Mouse (Mus musculus): ENCODE results near the gene Il34. TPM values are rescaled to one million over a fixed set of nuclear protein-coding genes. Genes with fewer than 3 reads are reported as not detected.

The Il34 gene
- polyA plus RNA-seq, 1 experiment, result not detected

DNA sequence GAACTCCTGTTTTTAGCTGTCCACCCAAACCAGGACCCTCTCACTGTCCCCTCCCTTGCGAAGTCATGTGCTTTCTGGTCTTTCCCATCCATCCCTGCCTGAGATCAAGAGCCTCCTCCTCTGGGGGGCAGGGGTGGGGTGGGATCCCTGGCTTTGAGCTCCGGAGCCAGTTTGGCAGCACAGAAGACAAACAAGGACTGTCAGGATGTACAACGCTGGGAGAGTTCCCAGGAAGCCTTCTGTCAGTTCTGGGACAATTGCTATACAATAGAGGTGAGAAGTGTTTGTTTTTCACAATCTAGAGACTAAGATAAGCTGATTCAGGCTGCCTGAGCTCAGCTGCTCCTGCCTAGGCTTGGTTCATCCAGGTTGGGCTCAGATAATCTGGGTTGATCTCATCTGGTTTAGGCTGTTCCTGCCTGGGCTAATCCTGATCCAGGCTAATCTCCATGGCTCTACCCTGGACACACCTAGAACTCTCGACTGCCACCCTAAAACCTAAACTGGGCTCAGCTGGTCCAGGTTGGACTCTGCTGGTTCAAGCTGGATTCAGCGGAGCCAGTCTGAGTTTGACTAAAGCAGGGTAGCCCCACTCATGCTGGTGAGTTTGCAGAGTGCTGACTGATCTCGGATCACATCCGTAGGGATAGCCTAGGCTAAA lies 45.3 kb downstream of the Il34 start:
- WGBS, result 80% methylated on average over 7 of the region's 7 CpGs
- TF ChIP-seq CTCF (IDR thresholded peaks at IDR 0.05; ENCODE audit: insufficient read depth, low read depth, low read length), result no peak
- no peak for TF ChIP-seq POLR2A (IDR thresholded peaks at IDR 0.05; ENCODE audit: insufficient read depth, low read depth, low read length)

DNA sequence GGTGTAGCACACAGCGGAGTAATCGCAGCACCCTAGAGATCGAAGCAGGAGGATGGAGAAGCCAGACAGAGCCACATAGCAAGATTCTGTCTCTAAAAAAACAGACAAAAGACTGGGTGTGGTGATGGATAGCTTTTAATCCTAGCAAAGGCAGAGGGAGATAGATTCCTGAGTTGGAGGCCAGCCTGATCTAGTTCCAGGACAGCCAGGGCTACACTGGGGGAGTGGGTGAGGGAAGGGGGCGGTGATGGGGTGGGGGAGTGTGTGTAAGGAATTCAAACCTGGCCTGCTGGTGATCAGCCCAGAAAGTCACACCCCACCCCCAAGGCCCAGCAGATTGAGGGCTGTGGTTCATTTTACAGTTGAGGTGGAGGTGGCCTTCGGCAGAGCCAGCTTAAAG lies 49.5 kb downstream of the Il34 start:
- 92% methylated on average over 5 of the region's 5 CpGs for WGBS
- peaks cover 34% of the 10 kb centered on the region for H3K4me1 ChIP-seq (ENCODE audit: control insufficient read depth, insufficient read depth, low read length)
- no peak for TF ChIP-seq POLR2A (IDR thresholded peaks at IDR 0.05; ENCODE audit: insufficient read depth, low read depth, low read length)
- no peak for TF ChIP-seq CTCF (IDR thresholded peaks at IDR 0.05; ENCODE audit: insufficient read depth, low read depth, low read length)
- H3K4me3 ChIP-seq (ENCODE audit: insufficient read depth, low read depth, low read length), result no peak overlapping the region
- H3K27ac ChIP-seq (ENCODE audit: insufficient read depth, low read depth, low read length), result peak overlapping the region; percentile 96

More for the DNA sequence above, 45.3 kb downstream of the Il34 start:
- peaks cover 8% of the 10 kb centered on the region for H3K4me1 ChIP-seq (ENCODE audit: control insufficient read depth, insufficient read depth, low read length)
- H3K4me3 ChIP-seq (ENCODE audit: insufficient read depth, low read depth, low read length), result no peak overlapping the region
- no peak overlapping the region for H3K27ac ChIP-seq (ENCODE audit: insufficient read depth, low read depth, low read length)

DNA sequence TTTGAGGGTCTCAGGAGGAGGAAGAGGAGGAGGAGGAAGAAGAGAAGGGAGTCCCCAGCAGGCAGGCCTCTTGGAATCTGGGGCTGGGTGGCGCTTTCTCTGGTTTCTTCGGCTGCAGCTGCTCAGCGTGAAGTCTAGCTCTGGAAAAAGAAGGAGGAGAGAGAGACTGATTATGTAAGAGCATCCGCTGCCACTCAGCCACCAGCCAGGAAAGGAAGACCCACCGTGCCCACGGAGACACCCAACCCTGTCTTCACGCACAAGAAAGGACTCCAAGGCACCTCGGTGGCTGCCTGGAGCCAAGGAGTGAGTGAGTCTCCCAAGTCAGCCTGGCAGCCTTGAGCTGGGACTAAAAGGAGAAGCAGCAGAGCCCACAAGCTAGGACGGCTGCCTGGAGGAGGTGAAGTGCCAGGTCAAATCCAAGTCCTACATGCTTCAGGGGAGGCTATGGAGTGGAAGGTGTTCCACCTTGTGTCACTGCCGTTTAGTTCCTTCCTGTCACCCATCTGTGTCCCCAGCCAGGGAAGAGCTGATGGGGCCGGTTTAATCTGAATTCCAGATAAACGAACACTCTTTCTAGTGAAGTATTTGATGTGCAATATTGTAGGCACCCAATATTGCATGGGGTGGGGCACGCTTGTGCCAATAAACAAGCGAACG lies 50.1 kb downstream of the Il34 start:
- Histone ChIP-seq H3K4me1 (ENCODE audit: control insufficient read depth, insufficient read depth, low read length) (peaks cover 34% of the 10 kb centered on the region), H3K4me3 (ENCODE audit: insufficient read depth, low read depth, low read length) (peak overlapping the region; percentile 48), H3K27ac (ENCODE audit: insufficient read depth, low read depth, low read length) (peak overlapping the region; percentile 96)
- 39% methylated on average over 15 of the region's 15 CpGs for WGBS
- no peak for TF ChIP-seq CTCF (IDR thresholded peaks at IDR 0.05; ENCODE audit: insufficient read depth, low read depth, low read length)
- TF ChIP-seq POLR2A (IDR thresholded peaks at IDR 0.05; ENCODE audit: insufficient read depth, low read depth, low read length), result no peak

DNA sequence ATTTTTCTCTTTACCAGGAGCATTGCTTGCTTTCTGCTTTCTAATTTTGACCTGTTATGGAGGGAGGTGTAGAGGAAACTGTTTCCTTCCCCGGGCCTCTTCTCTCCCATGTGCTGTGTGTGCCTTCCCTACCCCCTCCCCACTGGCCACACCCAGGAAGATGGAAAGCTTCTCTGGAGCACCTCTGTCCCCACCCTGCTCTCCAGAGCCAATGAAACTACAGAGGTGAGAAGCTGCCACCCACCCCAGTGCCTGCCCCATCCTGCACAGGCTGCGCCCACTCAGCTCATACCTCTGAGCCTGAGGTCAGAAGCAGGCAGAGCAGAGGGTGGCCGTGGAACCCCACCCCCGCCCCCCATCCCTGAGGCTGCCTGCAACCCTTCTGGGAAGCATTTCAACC lies 51.0 kb downstream of the Il34 start:
- H3K4me3 ChIP-seq (ENCODE audit: insufficient read depth, low read depth, low read length), result peak overlapping the region; percentile 48
- 36% methylated on average over 4 of the region's 4 CpGs for WGBS

DNA sequence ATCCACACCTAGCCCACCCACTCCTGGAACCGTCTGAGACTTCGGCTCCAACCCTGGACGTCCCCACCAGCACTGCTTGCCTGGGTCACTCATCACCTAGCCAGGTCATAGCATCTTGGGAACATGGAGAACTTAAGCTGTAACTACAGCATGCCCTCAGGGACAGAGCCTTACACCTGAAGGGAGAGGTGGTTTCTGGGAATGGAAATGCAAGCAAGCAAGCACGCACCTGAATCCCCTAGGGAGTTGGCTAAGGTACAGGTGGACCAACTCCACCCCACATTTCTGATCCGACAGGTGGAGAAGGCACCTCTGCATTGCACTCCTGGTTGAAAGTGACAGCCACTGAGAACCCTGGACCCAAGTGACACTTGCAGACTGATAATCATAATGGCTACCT lies 54.2 kb downstream of the Il34 start:
- no peak for TF ChIP-seq CTCF (IDR thresholded peaks at IDR 0.05; ENCODE audit: insufficient read depth, low read depth, low read length)
- no peak for TF ChIP-seq POLR2A (IDR thresholded peaks at IDR 0.05; ENCODE audit: insufficient read depth, low read depth, low read length)
- Histone ChIP-seq H3K27ac (ENCODE audit: insufficient read depth, low read depth, low read length) (no peak overlapping the region), H3K4me1 (ENCODE audit: control insufficient read depth, insufficient read depth, low read length) (peaks cover 32% of the 10 kb centered on the region), H3K4me3 (ENCODE audit: insufficient read depth, low read depth, low read length) (no peak overlapping the region)
- WGBS, result 81% methylated on average over 5 of the region's 5 CpGs

More for the DNA sequence above, 51.0 kb downstream of the Il34 start:
- peak; percentile 16; the same call in 1 of the 2 replicates for TF ChIP-seq POLR2A (IDR thresholded peaks at IDR 0.05; ENCODE audit: insufficient read depth, low read depth, low read length)
- no peak for TF ChIP-seq CTCF (IDR thresholded peaks at IDR 0.05; ENCODE audit: insufficient read depth, low read depth, low read length)
- Histone ChIP-seq H3K4me1 (ENCODE audit: control insufficient read depth, insufficient read depth, low read length) (peaks cover 34% of the 10 kb centered on the region), H3K27ac (ENCODE audit: insufficient read depth, low read depth, low read length) (peak overlapping the region; percentile 96)

DNA sequence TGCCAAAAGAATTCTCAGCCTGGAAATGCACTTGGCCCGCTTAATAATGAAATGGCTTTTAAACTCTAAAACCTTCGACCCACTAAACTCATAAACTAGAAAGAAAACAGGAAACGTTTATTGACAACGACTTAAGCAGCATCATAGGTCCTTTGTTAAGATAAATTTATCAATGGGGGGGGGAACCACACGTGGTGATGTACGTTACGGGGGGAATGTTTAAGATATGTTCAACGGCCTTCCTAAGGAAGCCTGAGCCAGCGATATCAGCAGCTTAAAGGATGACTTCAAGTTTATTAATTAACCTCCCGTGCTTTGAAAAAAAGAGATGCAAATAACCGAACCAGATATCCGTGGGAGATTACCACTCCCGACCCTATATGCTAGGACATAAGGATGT lies 55.5 kb downstream of the Il34 start:
- WGBS, result 28% methylated on average over 13 of the region's 13 CpGs
- Histone ChIP-seq H3K4me1 (ENCODE audit: control insufficient read depth, insufficient read depth, low read length) (peaks cover 25% of the 10 kb centered on the region), H3K4me3 (ENCODE audit: insufficient read depth, low read depth, low read length) (no peak overlapping the region), H3K27ac (ENCODE audit: insufficient read depth, low read depth, low read length) (no peak overlapping the region)
- TF ChIP-seq POLR2A (IDR thresholded peaks at IDR 0.05; ENCODE audit: insufficient read depth, low read depth, low read length) (no peak), CTCF (IDR thresholded peaks at IDR 0.05; ENCODE audit: insufficient read depth, low read depth, low read length) (no peak)

DNA sequence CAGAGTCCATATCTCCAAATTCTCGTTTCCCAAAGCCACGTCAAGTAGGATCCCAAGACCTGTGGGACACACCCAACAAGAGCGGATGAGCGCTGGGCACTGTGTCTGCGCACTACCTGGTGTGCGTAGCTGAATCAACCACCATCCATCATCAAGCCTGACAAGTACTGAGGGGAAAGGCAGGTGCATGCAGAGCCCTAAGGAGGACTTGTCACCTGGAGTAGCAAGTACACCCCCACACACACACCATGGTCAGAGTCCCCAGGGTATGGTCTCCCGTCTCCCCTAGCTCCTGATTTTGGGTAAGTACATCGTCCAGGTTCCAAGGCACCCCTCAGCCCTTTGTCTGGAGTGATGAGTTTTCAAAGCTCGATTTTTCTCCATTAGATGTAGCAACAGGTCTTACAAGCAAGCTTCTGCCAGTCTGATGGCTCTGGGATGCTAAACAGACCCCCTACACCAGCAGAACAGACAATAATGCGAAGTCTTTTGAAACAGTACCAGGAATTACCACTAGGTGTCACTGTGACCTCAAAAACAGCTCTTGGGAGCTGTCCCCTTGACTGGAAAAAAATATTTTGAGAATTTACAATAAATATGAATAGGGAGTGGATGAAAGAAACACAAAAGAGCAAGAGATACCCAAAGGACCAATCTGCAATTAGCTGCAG lies 56.1 kb downstream of the Il34 start:
- 61% methylated on average over 10 of the region's 10 CpGs for WGBS
- H3K27ac ChIP-seq (ENCODE audit: insufficient read depth, low read depth, low read length), result no peak overlapping the region
- TF ChIP-seq POLR2A (IDR thresholded peaks at IDR 0.05; ENCODE audit: insufficient read depth, low read depth, low read length) (no peak), CTCF (IDR thresholded peaks at IDR 0.05; ENCODE audit: insufficient read depth, low read depth, low read length) (no peak)
- no peak overlapping the region for H3K4me3 ChIP-seq (ENCODE audit: insufficient read depth, low read depth, low read length)
- peaks cover 19% of the 10 kb centered on the region for H3K4me1 ChIP-seq (ENCODE audit: control insufficient read depth, insufficient read depth, low read length)

DNA sequence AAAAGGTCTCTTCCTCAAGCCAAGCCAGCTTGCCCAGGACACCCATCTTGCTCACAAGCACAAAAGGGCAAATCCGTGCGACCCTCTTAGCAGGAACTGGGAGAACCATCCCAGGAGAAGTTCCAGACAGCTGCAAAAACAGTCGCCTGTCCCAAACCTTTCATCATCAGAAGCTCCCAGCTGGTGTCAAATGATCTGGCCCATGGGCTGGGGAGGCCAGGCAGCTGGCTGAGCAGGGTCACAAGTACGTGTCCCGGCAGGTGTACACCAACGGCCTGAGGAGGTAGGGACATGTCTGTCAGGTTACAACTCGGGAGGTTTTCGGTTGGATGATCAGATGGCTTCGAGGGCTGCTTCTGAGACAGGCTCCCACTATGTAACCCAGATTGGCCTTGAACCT lies 59.1 kb downstream of the Il34 start:
- 75% methylated on average over 9 of the region's 9 CpGs for WGBS
- Histone ChIP-seq H3K4me1 (ENCODE audit: control insufficient read depth, insufficient read depth, low read length) (peaks cover 4% of the 10 kb centered on the region; the same call in 1 of the 2 replicates), H3K27ac (ENCODE audit: insufficient read depth, low read depth, low read length) (no peak overlapping the region), H3K4me3 (ENCODE audit: insufficient read depth, low read depth, low read length) (no peak overlapping the region)
- no peak for TF ChIP-seq CTCF (IDR thresholded peaks at IDR 0.05; ENCODE audit: insufficient read depth, low read depth, low read length)
- no peak for TF ChIP-seq POLR2A (IDR thresholded peaks at IDR 0.05; ENCODE audit: insufficient read depth, low read depth, low read length)

DNA sequence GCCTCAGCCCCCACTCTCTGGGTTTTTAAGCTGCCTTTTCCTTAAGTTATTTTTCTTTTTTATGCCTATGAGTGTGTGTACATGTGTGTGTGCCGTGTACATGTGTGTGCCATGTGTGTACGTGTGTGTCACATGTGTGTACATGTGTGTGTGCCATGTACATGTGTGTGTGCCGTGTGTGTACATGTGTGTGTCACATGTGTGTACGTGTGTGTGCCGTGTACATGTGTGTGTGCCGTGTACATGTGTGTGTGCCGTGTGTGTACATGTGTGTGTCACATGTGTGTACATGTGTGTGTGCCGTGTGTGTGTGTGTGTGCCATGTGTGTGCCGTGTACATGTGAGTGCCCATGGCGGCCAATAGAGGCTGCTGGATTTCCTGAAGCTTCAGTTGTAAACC lies 60.6 kb downstream of the Il34 start:
- WGBS, result 94% methylated on average over 10 of the region's 10 CpGs
- Histone ChIP-seq H3K4me1 (ENCODE audit: control insufficient read depth, insufficient read depth, low read length) (peaks cover 11% of the 10 kb centered on the region; the same call in 1 of the 2 replicates), H3K27ac (ENCODE audit: insufficient read depth, low read depth, low read length) (no peak overlapping the region), H3K4me3 (ENCODE audit: insufficient read depth, low read depth, low read length) (no peak overlapping the region)
- no peak for TF ChIP-seq CTCF (IDR thresholded peaks at IDR 0.05; ENCODE audit: insufficient read depth, low read depth, low read length)
- no peak for TF ChIP-seq POLR2A (IDR thresholded peaks at IDR 0.05; ENCODE audit: insufficient read depth, low read depth, low read length)

Measured in olfactory bulb, adult 2 months (tissue).